Mouse (Mus musculus) bone marrow, adult 2 months (tissue): ENCODE measurements around the gene Ipo9. TPM values are rescaled to one million over a fixed set of nuclear protein-coding genes. Genes with fewer than 3 reads are reported as not detected.

Experiments used
- H3K27ac ChIP-seq: fragments of 200-500 bp; 2 replicates; pipeline ENCODE4 v1.5.1; 2012; ENCODE audit warnings: low read depth, mild to moderate bottlenecking, control low read depth, inconsistent platforms, low read length; ENCODE audit not compliant: control insufficient read depth, poor library complexity, insufficient read depth
- H3K4me1 ChIP-seq: fragments of 200-500 bp; 2 replicates; pipeline ENCODE4 v1.6.1; 2011; ENCODE audit warnings: low read length; ENCODE audit not compliant: control insufficient read depth, insufficient read depth
- H3K4me3 ChIP-seq: fragments of 200-500 bp; replicated peaks from 2 replicates; pipeline ENCODE3; 2011; ENCODE audit warnings: mild to moderate bottlenecking, low read depth, low read length, control low read depth; ENCODE audit not compliant: control insufficient read depth
- CTCF ChIP-seq: fragments of 200-500 bp; IDR thresholded peaks from 2 replicates; pipeline ENCODE4 v1.5.1; 2011; ENCODE audit warnings: low read length, control low read depth; ENCODE audit not compliant: control insufficient read depth, insufficient read depth
- POLR2A ChIP-seq: fragments of 200-500 bp; IDR thresholded peaks from 2 replicates; pipeline ENCODE4 v1.6.1; 2011; ENCODE audit warnings: low read depth, mild to moderate bottlenecking, control low read depth, low read length, borderline replicate concordance; ENCODE audit not compliant: control insufficient read depth
- WGBS: fragments of 180-500 bp; shearing (Covaris S2); methylation state at CpG from one replicate; pipeline ENCODE4 v1.1.7; 2018; 5-methylcytosine and 5-hydroxymethylcytosine counted together
- polyA plus RNA-seq: library from polyadenylated mRNA; stranded (reverse); fragments of >200 nt; gene quantifications from 2 replicates; pipeline ENCODE4 v1.2.4, GENCODE M21; 2011; ENCODE audit warnings: low replicate concordance; ENCODE audit not compliant: missing spikeins, insufficient read depth, insufficient read length

The Ipo9 gene
- polyA plus RNA-seq, 1 experiment, result 45.9 TPM

DNA sequence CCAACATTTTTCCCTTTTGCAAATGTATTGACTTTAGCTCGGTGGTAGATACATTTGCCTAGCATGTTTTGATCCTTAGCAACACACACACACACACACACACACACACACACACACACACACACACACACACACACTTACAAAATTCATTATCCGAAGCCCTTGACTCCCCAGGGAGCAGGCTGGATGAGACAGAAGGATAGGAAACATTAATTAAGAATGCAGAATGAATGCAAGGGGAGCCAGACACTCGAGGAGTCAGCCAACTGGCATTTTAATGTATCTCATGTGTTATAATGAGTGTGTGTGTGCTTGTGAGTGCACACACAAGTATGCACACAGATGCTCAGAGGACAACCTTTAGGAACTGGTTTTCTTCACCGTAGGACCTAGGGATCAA lies 68.8 kb downstream of the Ipo9 start:
- 72% methylated on average over 4 of the region's 4 CpGs for WGBS
- H3K27ac ChIP-seq, result no peak overlapping the region
- H3K4me1 ChIP-seq, result no peaks in the 10 kb centered on the region
- no peak for TF ChIP-seq POLR2A
- TF ChIP-seq CTCF, result no peak
- H3K4me3 ChIP-seq, result no peak overlapping the region

DNA sequence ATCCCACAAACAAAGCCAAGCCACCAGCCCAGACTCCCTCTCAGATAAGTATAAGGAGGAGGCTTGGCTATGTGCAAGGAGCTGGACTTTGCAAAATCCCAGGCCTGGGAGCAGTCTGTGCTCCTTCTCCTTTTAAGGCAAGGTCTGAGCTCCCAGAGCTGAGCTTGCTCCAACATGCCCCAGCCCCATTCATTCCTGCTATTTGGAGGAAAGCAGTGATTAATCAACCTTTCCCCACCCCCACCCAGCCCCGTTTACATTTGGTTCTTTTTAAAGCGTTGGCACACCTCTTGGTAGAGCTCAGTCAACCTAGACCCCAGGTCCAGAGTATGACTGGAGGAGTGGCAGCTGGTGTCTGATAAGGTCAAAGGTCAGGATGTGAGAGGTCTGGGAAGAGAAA lies 71.2 kb downstream of the Ipo9 start:
- WGBS, result 37% methylated on average over 2 of the region's 2 CpGs
- no peak overlapping the region for H3K27ac ChIP-seq
- H3K4me1 ChIP-seq, result no peaks in the 10 kb centered on the region
- TF ChIP-seq POLR2A, result no peak
- TF ChIP-seq CTCF, result no peak
- no peak overlapping the region for H3K4me3 ChIP-seq

DNA sequence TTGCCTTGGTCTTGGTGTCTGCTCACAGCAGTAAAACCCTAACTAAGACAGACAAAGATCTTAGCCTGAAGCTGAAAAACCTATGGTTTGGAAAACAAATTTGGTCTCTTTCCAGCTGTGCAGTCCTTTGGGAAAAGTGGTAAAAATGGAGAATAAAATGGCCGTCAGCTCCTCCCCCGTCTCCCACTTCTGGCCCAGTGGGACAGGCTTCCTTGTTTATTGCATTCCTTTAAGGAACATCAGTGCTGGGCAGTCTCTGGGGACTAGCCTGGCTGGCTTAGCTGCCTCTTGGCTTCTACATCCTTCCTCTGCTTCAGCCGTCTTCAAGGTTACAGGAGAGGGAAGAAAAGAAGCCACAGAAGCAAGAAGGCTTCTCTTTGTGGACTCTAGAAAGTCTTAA lies 78.3 kb downstream of the Ipo9 start:
- Histone ChIP-seq H3K4me1 (no peaks in the 10 kb centered on the region), H3K4me3 (no peak overlapping the region), H3K27ac (no peak overlapping the region)
- TF ChIP-seq POLR2A (no peak), CTCF (no peak)
- whole genome bisulfite sequencing, result 80% methylated on average over 3 of the region's 3 CpGs

DNA sequence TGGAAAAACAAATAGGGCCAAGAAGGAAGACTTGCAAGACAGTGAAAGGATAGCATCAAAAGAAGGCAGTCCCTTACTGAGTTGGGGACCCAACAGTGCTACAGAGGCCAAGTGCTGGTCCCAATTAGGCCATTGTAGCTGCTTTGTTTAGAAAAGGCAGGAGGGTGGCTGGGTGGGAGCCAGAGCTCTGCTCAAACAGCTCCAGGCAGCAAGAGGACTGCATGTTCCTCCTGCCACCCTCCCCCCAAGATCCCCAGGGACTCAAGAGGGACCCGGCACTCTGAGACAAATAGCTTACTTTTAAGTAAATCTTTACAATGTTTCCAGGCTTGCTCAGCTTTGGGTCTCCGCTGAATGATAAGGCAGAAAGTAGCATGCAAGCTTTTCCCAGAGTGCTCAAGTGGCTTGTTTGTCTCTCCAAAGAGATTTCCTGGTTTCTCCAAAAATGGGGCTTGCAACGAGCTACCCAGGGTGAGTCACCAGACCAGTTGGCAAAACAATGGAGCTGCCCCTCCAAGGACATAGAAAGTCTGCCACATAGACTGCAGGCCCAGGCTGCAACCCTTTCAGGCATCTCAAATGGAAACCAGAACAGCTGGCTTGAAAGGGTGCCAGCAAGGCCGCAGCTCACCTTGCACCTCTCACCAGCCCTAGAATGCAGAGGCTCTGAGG lies 82.7 kb downstream of the Ipo9 start:
- no peak for TF ChIP-seq CTCF
- no peak for TF ChIP-seq POLR2A
- 70% methylated on average over 4 of the region's 4 CpGs for WGBS
- Histone ChIP-seq H3K27ac (no peak overlapping the region), H3K4me3 (no peak overlapping the region), H3K4me1 (no peaks in the 10 kb centered on the region)

DNA sequence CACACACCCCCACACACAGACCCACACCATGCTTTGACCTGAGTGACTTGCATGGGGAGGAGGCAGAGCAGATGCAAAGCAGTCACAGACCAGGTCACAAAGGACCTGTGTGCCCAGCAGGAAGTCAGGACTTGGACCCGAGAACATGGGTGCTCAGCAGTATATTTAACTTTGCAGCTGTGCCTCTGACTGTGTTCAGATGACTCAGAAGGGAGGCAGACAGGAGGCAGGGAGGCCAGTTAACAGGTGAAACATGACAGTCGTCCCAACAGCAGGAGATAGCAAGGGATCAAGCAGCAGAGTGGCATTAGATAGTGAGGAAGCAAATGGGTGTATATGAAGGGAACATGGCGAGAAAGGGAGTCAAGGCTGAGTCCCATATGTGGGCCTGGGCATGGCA lies 83.4 kb downstream of the Ipo9 start:
- Histone ChIP-seq H3K4me1 (no peaks in the 10 kb centered on the region), H3K27ac (no peak overlapping the region), H3K4me3 (no peak overlapping the region)
- TF ChIP-seq POLR2A (no peak), CTCF (no peak)
- WGBS, result 70% methylated on average over 3 of the region's 3 CpGs

DNA sequence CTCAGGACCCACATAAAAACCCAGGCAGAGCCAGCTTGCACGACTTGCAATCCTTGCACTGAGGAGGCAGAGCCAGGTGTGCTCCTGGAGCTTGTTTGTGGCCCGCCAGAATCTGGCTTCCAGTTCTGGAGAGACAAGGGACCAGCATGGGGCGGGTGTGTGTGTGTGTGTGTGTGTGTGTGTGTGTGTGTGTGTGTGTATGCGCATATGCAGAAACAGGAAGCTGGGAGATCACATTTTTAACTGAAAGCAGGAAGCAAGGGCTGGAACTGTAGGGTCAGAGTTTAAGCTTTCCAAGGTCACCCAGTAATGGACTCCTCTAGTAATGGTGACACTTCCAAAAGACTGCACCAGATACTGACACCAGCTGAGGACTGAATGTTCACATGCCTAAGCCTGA lies 86.3 kb downstream of the Ipo9 start:
- TF ChIP-seq CTCF (no peak), POLR2A (no peak)
- 35% methylated on average over 4 of the region's 4 CpGs for whole genome bisulfite sequencing
- Histone ChIP-seq H3K27ac (no peak overlapping the region), H3K4me1 (no peaks in the 10 kb centered on the region), H3K4me3 (no peak overlapping the region)

DNA sequence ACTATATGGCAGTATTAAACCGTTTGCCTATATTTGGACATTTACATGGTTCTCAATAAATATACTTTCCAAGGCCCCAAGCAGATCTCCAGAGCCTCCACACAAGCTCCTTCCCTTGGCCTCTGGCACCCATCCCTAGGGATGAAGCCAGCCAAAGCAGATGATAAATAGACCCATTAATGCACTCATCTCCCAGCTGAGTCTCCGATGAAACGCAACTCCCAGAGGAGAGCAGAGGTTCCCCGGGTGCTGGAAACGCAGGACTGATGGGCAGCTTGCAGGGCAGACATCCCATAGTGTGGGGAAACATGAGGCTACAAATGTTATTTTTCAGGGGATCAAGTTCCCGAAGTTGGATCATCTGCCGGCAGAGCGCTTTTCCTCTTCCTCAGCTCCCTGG lies 88.4 kb downstream of the Ipo9 start:
- WGBS, result 85% methylated on average over 8 of the region's 8 CpGs
- Histone ChIP-seq H3K27ac (no peak overlapping the region), H3K4me3 (no peak overlapping the region), H3K4me1 (no peaks in the 10 kb centered on the region)
- TF ChIP-seq CTCF (no peak), POLR2A (no peak)

Other genes with a start within 250 kb of the Ipo9 start
- gene Elf3, start 171.9 kb downstream of the Ipo9 start, polyA plus RNA-seq, result not detected in 2 replicates
- 17.9 and 33.0 TPM in 2 replicates for gene Rnpep, start 146.4 kb downstream of the Ipo9 start, polyA plus RNA-seq
- gene Timm17a, start 116.7 kb downstream of the Ipo9 start, polyA plus RNA-seq, result 30.9 and 32.7 TPM in 2 replicates
- not detected in 2 replicates for gene Lmod1, start 105.7 kb downstream of the Ipo9 start, polyA plus RNA-seq
- gene Shisa4, start 55.3 kb downstream of the Ipo9 start, polyA plus RNA-seq, result 1.2 TPM in 1 of 2 replicates, not detected in the other
- gene Nav1, start 176.8 kb upstream of the Ipo9 start, polyA plus RNA-seq, result 10.9 and 22.7 TPM in 2 replicates